Mouse (Mus musculus): ENCODE measurements around the gene Apol6. TPM values are rescaled to one million over a fixed set of nuclear protein-coding genes. Genes with fewer than 3 reads are reported as not detected.

The Apol6 gene
- polyA plus RNA-seq, 1 experiment = 4.8 TPM

- H3K27ac ChIP-seq (ENCODE audit: insufficient read depth, low read depth, low read length) = no peak overlapping the region
These were observed 24.4 kb upstream of the Apol6 start for GRCm38 (mm10) chr15:77020136-77020535.

GRCm38 (mm10) chr15:77021056-77021455, 23.5 kb upstream of the Apol6 start:
- 84% methylated on average over 3 of the region's 3 CpGs for WGBS
- Histone ChIP-seq H3K4me3 (ENCODE audit: insufficient read depth, low read depth, low read length) (no peak overlapping the region), H3K4me1 (ENCODE audit: control insufficient read depth, insufficient read depth, low read length) (0 out of 2 replicates have a peak, but pooled peaks cover 2% of the 10 kb centered on the region), H3K27ac (ENCODE audit: insufficient read depth, low read depth, low read length) (no peak overlapping the region), H3K27me3 (replicated peaks; ENCODE audit: control insufficient read depth, insufficient read depth, low read length) (no peaks in the 10 kb centered on the region), H3K36me3 (ENCODE audit: control insufficient read depth, insufficient read depth, low read length) (no peaks in the 10 kb centered on the region)
- no peak for DNase-seq
- TF ChIP-seq CTCF (conservative IDR thresholded peaks at IDR 0.05; ENCODE audit: insufficient read depth, insufficient read length, low read depth, low read length) (no peak), POLR2A (IDR thresholded peaks at IDR 0.05; ENCODE audit: low read depth, low read length) (no peak)

More at GRCm38 (mm10) chr15:77020136-77020535, 24.4 kb upstream of the Apol6 start:
- WGBS = 94% methylated on average over 4 of the region's 4 CpGs
- H3K4me3 ChIP-seq (ENCODE audit: insufficient read depth, low read depth, low read length) = no peak overlapping the region
- no peak for DNase-seq
- no peaks in the 10 kb centered on the region for H3K36me3 ChIP-seq (ENCODE audit: control insufficient read depth, insufficient read depth, low read length)
- TF ChIP-seq POLR2A (IDR thresholded peaks at IDR 0.05; ENCODE audit: low read depth, low read length) (no peak), CTCF (conservative IDR thresholded peaks at IDR 0.05; ENCODE audit: insufficient read depth, insufficient read length, low read depth, low read length) (no peak)
- 0 out of 2 replicates have a peak, but pooled peaks cover 2% of the 10 kb centered on the region for H3K4me1 ChIP-seq (ENCODE audit: control insufficient read depth, insufficient read depth, low read length)
- H3K27me3 ChIP-seq (replicated peaks; ENCODE audit: control insufficient read depth, insufficient read depth, low read length) = no peaks in the 10 kb centered on the region

- no peak for DNase-seq
- TF ChIP-seq POLR2A (IDR thresholded peaks at IDR 0.05; ENCODE audit: low read depth, low read length) = no peak
- Histone ChIP-seq H3K36me3 (ENCODE audit: control insufficient read depth, insufficient read depth, low read length) (no peaks in the 10 kb centered on the region), H3K4me1 (ENCODE audit: control insufficient read depth, insufficient read depth, low read length) (0 out of 2 replicates have a peak, but pooled peaks cover 2% of the 10 kb centered on the region), H3K27me3 (replicated peaks; ENCODE audit: control insufficient read depth, insufficient read depth, low read length) (no peaks in the 10 kb centered on the region), H3K27ac (ENCODE audit: insufficient read depth, low read depth, low read length) (no peak overlapping the region), H3K4me3 (ENCODE audit: insufficient read depth, low read depth, low read length) (no peak overlapping the region)
- 75% methylated on average over 4 of the region's 4 CpGs for WGBS
These were observed 22.7 kb upstream of the Apol6 start for GRCm38 (mm10) chr15:77021851-77022250.

GRCm38 (mm10) chr15:77022401-77022957, 22.1 kb upstream of the Apol6 start:
- no peaks in the 10 kb centered on the region for H3K36me3 ChIP-seq (ENCODE audit: control insufficient read depth, insufficient read depth, low read length)
- no peak overlapping the region for H3K4me3 ChIP-seq (ENCODE audit: insufficient read depth, low read depth, low read length)
- H3K27me3 ChIP-seq (replicated peaks; ENCODE audit: control insufficient read depth, insufficient read depth, low read length) = no peaks in the 10 kb centered on the region
- WGBS = 76% methylated on average over 5 of the region's 5 CpGs
- DNase-seq = no peak
- H3K4me1 ChIP-seq (ENCODE audit: control insufficient read depth, insufficient read depth, low read length) = 0 out of 2 replicates have a peak, but pooled peaks cover 2% of the 10 kb centered on the region
- no peak for TF ChIP-seq POLR2A (IDR thresholded peaks at IDR 0.05; ENCODE audit: low read depth, low read length)
- no peak for TF ChIP-seq CTCF (conservative IDR thresholded peaks at IDR 0.05; ENCODE audit: insufficient read depth, insufficient read length, low read depth, low read length)
- no peak overlapping the region for H3K27ac ChIP-seq (ENCODE audit: insufficient read depth, low read depth, low read length)

- Histone ChIP-seq H3K27me3 (replicated peaks; ENCODE audit: control insufficient read depth, insufficient read depth, low read length) (no peaks in the 10 kb centered on the region), H3K4me1 (ENCODE audit: control insufficient read depth, insufficient read depth, low read length) (0 out of 2 replicates have a peak, but pooled peaks cover 2% of the 10 kb centered on the region), H3K36me3 (ENCODE audit: control insufficient read depth, insufficient read depth, low read length) (no peaks in the 10 kb centered on the region), H3K4me3 (ENCODE audit: insufficient read depth, low read depth, low read length) (no peak overlapping the region), H3K27ac (ENCODE audit: insufficient read depth, low read depth, low read length) (no peak overlapping the region)
- no peak for DNase-seq
- WGBS = 83% methylated on average over 5 of the region's 5 CpGs
- TF ChIP-seq POLR2A (IDR thresholded peaks at IDR 0.05; ENCODE audit: low read depth, low read length) (no peak), CTCF (conservative IDR thresholded peaks at IDR 0.05; ENCODE audit: insufficient read depth, insufficient read length, low read depth, low read length) (no peak)
These were observed 18.5 kb upstream of the Apol6 start for GRCm38 (mm10) chr15:77025884-77026583.

- Histone ChIP-seq H3K4me3 (ENCODE audit: insufficient read depth, low read depth, low read length) (no peak overlapping the region), H3K4me1 (ENCODE audit: control insufficient read depth, insufficient read depth, low read length) (no peaks in the 10 kb centered on the region), H3K36me3 (ENCODE audit: control insufficient read depth, insufficient read depth, low read length) (no peaks in the 10 kb centered on the region), H3K27ac (ENCODE audit: insufficient read depth, low read depth, low read length) (no peak overlapping the region), H3K27me3 (replicated peaks; ENCODE audit: control insufficient read depth, insufficient read depth, low read length) (no peaks in the 10 kb centered on the region)
- no peak for DNase-seq
- TF ChIP-seq CTCF (conservative IDR thresholded peaks at IDR 0.05; ENCODE audit: insufficient read depth, insufficient read length, low read depth, low read length) = no peak
- TF ChIP-seq POLR2A (IDR thresholded peaks at IDR 0.05; ENCODE audit: low read depth, low read length) = no peak
- 91% methylated on average over 3 of the region's 3 CpGs for WGBS
These were observed 17.4 kb upstream of the Apol6 start for GRCm38 (mm10) chr15:77027117-77027516.

GRCm38 (mm10) chr15:77027675-77028074, 16.9 kb upstream of the Apol6 start:
- Histone ChIP-seq H3K27ac (ENCODE audit: insufficient read depth, low read depth, low read length) (no peak overlapping the region), H3K27me3 (replicated peaks; ENCODE audit: control insufficient read depth, insufficient read depth, low read length) (no peaks in the 10 kb centered on the region), H3K4me1 (ENCODE audit: control insufficient read depth, insufficient read depth, low read length) (no peaks in the 10 kb centered on the region), H3K36me3 (ENCODE audit: control insufficient read depth, insufficient read depth, low read length) (no peaks in the 10 kb centered on the region), H3K4me3 (ENCODE audit: insufficient read depth, low read depth, low read length) (no peak overlapping the region)
- DNase-seq = no peak
- 82% methylated on average over 6 of the region's 6 CpGs for WGBS
- TF ChIP-seq POLR2A (IDR thresholded peaks at IDR 0.05; ENCODE audit: low read depth, low read length) (no peak), CTCF (conservative IDR thresholded peaks at IDR 0.05; ENCODE audit: insufficient read depth, insufficient read length, low read depth, low read length) (no peak)
